Mouse (Mus musculus) retina, postnatal 7 days (tissue): ENCODE results near the gene Sox12.
"Not testable (repeated sequence)": the region's sequence is repeated elsewhere in the genome, so short reads cannot be mapped to it uniquely, and the experiment has no call there.

Experiments used
- DNase-seq: peaks from one replicate; pipeline ENCODE4 v3.0.0-alpha.2; 2012; ENCODE audit warnings: low read depth, low spot score

Sox12 gene

GRCm38 (mm10) chr2:152397680-152398435 is at the start of gene Sox12:
Gene Sox12, minus strand, starts transcription at chr2:152398063.
- peak; percentile 92 for DNase-seq

GRCm38 (mm10) chr2:152447461-152447860 is 49.6 kb upstream of the Sox12 start:
- DNase-seq: no peak

GRCm38 (mm10) chr2:152446642-152447041 is 48.8 kb upstream of the Sox12 start:
- DNase-seq: no peak

- no peak for DNase-seq
These were observed 45.4 kb upstream of the Sox12 start for GRCm38 (mm10) chr2:152443281-152443680.

GRCm38 (mm10) chr2:152442322-152442721 is 44.5 kb upstream of the Sox12 start:
- DNase-seq: no peak

- DNase-seq: no peak
These were observed 42.0 kb upstream of the Sox12 start for GRCm38 (mm10) chr2:152439833-152440232.

- no peak for DNase-seq
These were observed 41.1 kb upstream of the Sox12 start for GRCm38 (mm10) chr2:152438963-152439362.

- DNase-seq: peak; percentile 75
These were observed 39.4 kb upstream of the Sox12 start for GRCm38 (mm10) chr2:152436983-152437860.

- DNase-seq: no peak
These were observed 38.6 kb upstream of the Sox12 start for GRCm38 (mm10) chr2:152436405-152436901.

GRCm38 (mm10) chr2:152428481-152428880 is 30.6 kb upstream of the Sox12 start:
- not testable (repeated sequence) for DNase-seq

GRCm38 (mm10) chr2:152427493-152427892 is 29.6 kb upstream of the Sox12 start:
- DNase-seq: no peak

GRCm38 (mm10) chr2:152415786-152416185 is 17.9 kb upstream of the Sox12 start:
- DNase-seq: no peak

- no peak for DNase-seq
These were observed 17.4 kb upstream of the Sox12 start, which contains the start of gene 6820408C15Rik for GRCm38 (mm10) chr2:152415287-152415686. Gene 6820408C15Rik, plus strand, starts transcription at chr2:152415587.

GRCm38 (mm10) chr2:152414591-152415165 is 16.8 kb upstream of the Sox12 start, which contains the start of gene Zcchc3:
Gene Zcchc3, minus strand, starts transcription at chr2:152415027.
- peak; percentile 79 for DNase-seq

- DNase-seq: no peak
These were observed 16.1 kb upstream of the Sox12 start for GRCm38 (mm10) chr2:152413765-152414584.

- no peak for DNase-seq
These were observed 15.4 kb upstream of the Sox12 start for GRCm38 (mm10) chr2:152413158-152413764.

GRCm38 (mm10) chr2:152412526-152413157 is 14.8 kb upstream of the Sox12 start:
- no peak for DNase-seq

GRCm38 (mm10) chr2:152411471-152411870 is 13.6 kb upstream of the Sox12 start:
- no peak for DNase-seq

GRCm38 (mm10) chr2:152410971-152411371 is 13.1 kb upstream of the Sox12 start:
- no peak for DNase-seq

- no peak for DNase-seq
These were observed 11.9 kb upstream of the Sox12 start for GRCm38 (mm10) chr2:152409781-152410180.
